Mouse (Mus musculus): ENCODE results near the gene Prkag2.

Prkag2 gene

GRCm38 (mm10) chr5:24963776-24964175 lies 136.7 kb downstream of the Prkag2 start:
- DNase-seq: peak; percentile 68 to 80

GRCm38 (mm10) chr5:24960791-24961190 lies 139.7 kb downstream of the Prkag2 start:
- no peak for DNase-seq

- DNase-seq: no peak
Observed at GRCm38 (mm10) chr5:24959758-24960157, 140.7 kb downstream of the Prkag2 start.

- DNase-seq: no peak
Observed at GRCm38 (mm10) chr5:24958596-24958995, 141.8 kb downstream of the Prkag2 start.

- DNase-seq: no peak
Observed at GRCm38 (mm10) chr5:24956891-24957290, 143.6 kb downstream of the Prkag2 start.

GRCm38 (mm10) chr5:24952842-24953741 lies 147.3 kb downstream of the Prkag2 start:
- no peak for DNase-seq

GRCm38 (mm10) chr5:24952212-24952611 lies 148.2 kb downstream of the Prkag2 start:
- no peak for DNase-seq

GRCm38 (mm10) chr5:24950891-24951574 lies 149.4 kb downstream of the Prkag2 start:
- no peak for DNase-seq

GRCm38 (mm10) chr5:24950039-24950438 lies 150.4 kb downstream of the Prkag2 start:
- DNase-seq: no peak

- DNase-seq: no peak
Observed at GRCm38 (mm10) chr5:24938046-24938822, 162.2 kb downstream of the Prkag2 start.

- no peak for DNase-seq
Observed at GRCm38 (mm10) chr5:24936451-24936850, 164.0 kb downstream of the Prkag2 start.

- no peak for DNase-seq
Observed at GRCm38 (mm10) chr5:24935446-24935845, 165.0 kb downstream of the Prkag2 start.

- no peak for DNase-seq
Observed at GRCm38 (mm10) chr5:24933760-24934159, 166.7 kb downstream of the Prkag2 start.

- peak; percentile 9 to 24 for DNase-seq
Observed at GRCm38 (mm10) chr5:24931578-24932185, 168.8 kb downstream of the Prkag2 start.

- no peak for DNase-seq
Observed at GRCm38 (mm10) chr5:24930831-24931577, 169.4 kb downstream of the Prkag2 start.

- no peak for DNase-seq
Observed at GRCm38 (mm10) chr5:24928816-24929215, 171.6 kb downstream of the Prkag2 start.

GRCm38 (mm10) chr5:24927706-24928105 lies 172.7 kb downstream of the Prkag2 start:
- no peak for DNase-seq

GRCm38 (mm10) chr5:24919155-24919554 lies 181.3 kb downstream of the Prkag2 start:
- DNase-seq: no peak

GRCm38 (mm10) chr5:24916511-24916910 lies 183.9 kb downstream of the Prkag2 start:
- DNase-seq: no peak

GRCm38 (mm10) chr5:24915119-24915518 lies 185.3 kb downstream of the Prkag2 start:
- no peak for DNase-seq

- DNase-seq: no peak
Observed at GRCm38 (mm10) chr5:24913656-24914055, 186.8 kb downstream of the Prkag2 start.
